Mouse (Mus musculus) midbrain, embryonic 11.5 days (tissue): ENCODE results near the gene Gtf2a1. TPM values are rescaled to one million over a fixed set of nuclear protein-coding genes. Genes with fewer than 3 reads are reported as not detected.

Experiments used
- polyA plus RNA-seq: library from polyadenylated mRNA; unstranded; fragments of >200 nt; fragmentation: Nextera tagmentation; extraction: Ambion mirVana; gene quantifications from 2 replicates; pipeline ENCODE4 v1.2.1, GENCODE M21; 2014

Gtf2a1 gene
- polyA plus RNA-seq, 1 experiment from 2014 or later, result 58.2 TPM

Other genes with a start within 250 kb of the Gtf2a1 start
- gene Cep128, start 206.1 kb downstream of the Gtf2a1 start, polyA plus RNA-seq, result 9.5 and 11.0 TPM in 2 replicates
- gene Tshr, start 205.9 kb downstream of the Gtf2a1 start, polyA plus RNA-seq, result 0.12 and 0.31 TPM in 2 replicates
- gene Ston2, start 197.9 kb upstream of the Gtf2a1 start, polyA plus RNA-seq, result 7.2 and 8.4 TPM in 2 replicates